Mouse (Mus musculus): ENCODE measurements around the gene Entpd2.

GRCm38 (mm10) chr2:25429435-25430180, 33.9 kb downstream of the Entpd2 start:
- TF ChIP-seq ZC3H11A (IDR thresholded peaks at IDR 0.05; ENCODE audit: borderline replicate concordance, low read depth, low read length) (no peak), MAFK (IDR thresholded peaks at IDR 0.05; ENCODE audit: insufficient read depth, low read depth, low read length) (no peak), HCFC1 (IDR thresholded peaks at IDR 0.05; ENCODE audit: borderline replicate concordance, insufficient read depth, low read length) (no peak), ZNF384 (IDR thresholded peaks at IDR 0.05; ENCODE audit: low read depth, low read length) (no peak), CHD2 (IDR thresholded peaks at IDR 0.05; ENCODE audit: low read depth, low read length) (no peak)

Data from ES-E14 (cell line).